Mouse (Mus musculus) CH12.LX (cell line): Measurements from ENCODE around the gene Clpb.

Source experiments
- BHLHE40 ChIP-seq: IDR thresholded peaks from 2 replicates; pipeline ENCODE4 v1.6.1; 2011; ENCODE audit warnings: mild to moderate bottlenecking, low read depth, low read length, improper control_type of control experiment
- CTCF ChIP-seq, 2 experiments: IDR thresholded peaks in 1 of 2; conservative IDR thresholded peaks in 1 of 2; 2 replicates each; pipeline ENCODE4 v1.5.1; 2011 to 2012; ENCODE audit warnings: low read depth in 2 of 2, low read length in 2 of 2, improper control_type of control experiment in 1 of 2, inconsistent platforms in 1 of 2, mild to moderate bottlenecking in 1 of 2, moderate library complexity in 1 of 2
- EP300 ChIP-seq: IDR thresholded peaks from 2 replicates; pipeline ENCODE4 v1.6.1; 2011; ENCODE audit warnings: low read length, improper control_type of control experiment
- MAX ChIP-seq: IDR thresholded peaks from 2 replicates; pipeline ENCODE4 v1.6.1; 2011; ENCODE audit warnings: low read length, improper control_type of control experiment
- POLR2A ChIP-seq: IDR thresholded peaks from 2 replicates; pipeline ENCODE4 v1.6.1; 2011; ENCODE audit warnings: low read depth, mild to moderate bottlenecking, improper control_type of control experiment, low read length
- TCF12 ChIP-seq: IDR thresholded peaks from 2 replicates; pipeline ENCODE4 v1.6.1; 2014; ENCODE audit warnings: low read depth, mild to moderate bottlenecking, inconsistent platforms, low read length, improper control_type of control experiment
- UBTF ChIP-seq: IDR thresholded peaks from 2 replicates; pipeline ENCODE4 v1.6.1; 2012; ENCODE audit warnings: low read depth, mild to moderate bottlenecking, inconsistent platforms, low read length, improper control_type of control experiment, moderate library complexity
- USF1 ChIP-seq: IDR thresholded peaks from 2 replicates; pipeline ENCODE4 v1.6.1; 2014; ENCODE audit warnings: low read depth, mild to moderate bottlenecking, inconsistent platforms, low read length, improper control_type of control experiment
- ZNF384 ChIP-seq: IDR thresholded peaks from 2 replicates; pipeline ENCODE4 v1.6.1; 2012; ENCODE audit warnings: low read depth, low read length, improper control_type of control experiment, inconsistent platforms

GRCm38 (mm10) chr7:101691863-101692262 is 28.4 kb downstream of the Clpb start:
- no peak for TF ChIP-seq POLR2A
- TF ChIP-seq USF1 = no peak
- no peak for TF ChIP-seq EP300
- no peak for TF ChIP-seq CTCF (conservative IDR thresholded peaks at IDR 0.05 in 1 of 2, IDR thresholded peaks at IDR 0.05 in 1 of 2; ENCODE audit: low read depth in 2 of 2, low read length in 2 of 2)
- TF ChIP-seq UBTF = no peak
- TF ChIP-seq ZNF384 = no peak
- TF ChIP-seq BHLHE40 = no peak
- no peak for TF ChIP-seq TCF12
- TF ChIP-seq MAX = no peak
